Mouse (Mus musculus) limb, embryonic 11.5 days (tissue): Measurements from ENCODE around the gene Gnat1. TPM values are rescaled to one million over a fixed set of nuclear protein-coding genes. Genes with fewer than 3 reads are reported as not detected.
A peak's percentile ranks its signal among the peaks of the same experiment; 100 is the strongest.

Experiments used
- ATAC-seq: fragments of 200-750 bp; cut with Nextera tagmentation; 2 replicates; pipeline ENCODE4 v1.8.0; 2017; ENCODE audit warnings: low read depth; ENCODE audit not compliant: insufficient number of reproducible peaks, low FRiP score, low TSS enrichment
- DNase-seq: peaks from one replicate; pipeline ENCODE4 v3.0.0-alpha.2; 2015; ENCODE audit warnings: low spot score
- H3K27ac ChIP-seq: fragments of 300-500 bp; sonication (generic); replicated peaks from 2 replicates; pipeline ENCODE4 v1.5.1; 2014; ENCODE audit warnings: low read depth, mild to moderate bottlenecking, low read length
- H3K27me3 ChIP-seq: fragments of 300-500 bp; sonication (generic); 2 replicates; pipeline ENCODE4 v1.6.1; 2014; ENCODE audit warnings: mild to moderate bottlenecking, low read length, mixed read lengths; ENCODE audit not compliant: control insufficient read depth, insufficient read depth
- H3K36me3 ChIP-seq: fragments of 300-500 bp; sonication (generic); 2 replicates; pipeline ENCODE4 v1.6.1; 2014; ENCODE audit warnings: mild to moderate bottlenecking, low read length, moderate library complexity, mixed read lengths; ENCODE audit not compliant: control insufficient read depth, insufficient read depth
- H3K4me1 ChIP-seq: fragments of 300-500 bp; sonication (generic); 2 replicates; pipeline ENCODE4 v1.6.1; 2014; ENCODE audit warnings: low read length, mixed read lengths; ENCODE audit not compliant: control insufficient read depth, insufficient read depth
- H3K4me2 ChIP-seq: fragments of 300-500 bp; sonication (generic); 2 replicates; pipeline ENCODE4 v1.6.1; 2014; ENCODE audit warnings: low read depth, mild to moderate bottlenecking, moderate library complexity; ENCODE audit not compliant: severe bottlenecking
- H3K4me3 ChIP-seq: fragments of 300-500 bp; sonication (generic); 2 replicates; pipeline ENCODE4 v1.5.1; 2014; ENCODE audit warnings: low read depth, low read length
- H3K9ac ChIP-seq: fragments of 300-500 bp; sonication (generic); 2 replicates; pipeline ENCODE4 v1.6.1; 2014; ENCODE audit warnings: mild to moderate bottlenecking, low read length
- H3K9me3 ChIP-seq: fragments of 300-500 bp; sonication (generic); 2 replicates; pipeline ENCODE4 v1.6.1; 2016; ENCODE audit warnings: low read length; ENCODE audit not compliant: control insufficient read depth
- WGBS: fragments of 180-500 bp; shearing (Covaris S2); extraction: QIAGEN DNeasy Blood & Tissue Kit; methylation state at CpG from one replicate; pipeline ENCODE4 v1.1.7; 2014; 5-methylcytosine and 5-hydroxymethylcytosine counted together
- polyA plus RNA-seq: library from polyadenylated mRNA; unstranded; fragments of >200 nt; fragmentation: Nextera tagmentation; extraction: Ambion mirVana; gene quantifications from 2 replicates; pipeline ENCODE4 v1.2.1, GENCODE M21; 2014

Gene Gnat1
- polyA plus RNA-seq, 1 experiment from 2014 or later, result 1.7 TPM

- H3K27me3 ChIP-seq, result no peaks in the 10 kb centered on the region
- H3K36me3 ChIP-seq, result peaks cover 11% of the 10 kb centered on the region; the same call in 1 of the 2 replicates
- peak overlapping the region; percentile 34 for H3K9ac ChIP-seq
- peak overlapping the region; percentile 79 for H3K27ac ChIP-seq
- H3K9me3 ChIP-seq, result no peaks in the 10 kb centered on the region; the same call in 1 of the 2 replicates
- ATAC-seq (no peak), DNase-seq (no peak)
- H3K4me2 ChIP-seq, result peak overlapping the region; percentile 36; the same call in 1 of the 2 replicates
- H3K4me1 ChIP-seq, result peaks cover 62% of the 10 kb centered on the region
- H3K4me3 ChIP-seq, result no peak overlapping the region
- 43% methylated on average over 20 of the region's 20 CpGs for WGBS
Measured at GRCm38 (mm10) chr9:107627387-107628255, 51.9 kb downstream of the Gnat1 start.

GRCm38 (mm10) chr9:107626844-107627277, 52.7 kb downstream of the Gnat1 start:
- ATAC-seq, result peak; percentile 79
- H3K4me2 ChIP-seq, result peak overlapping the region; percentile 36; the same call in 1 of the 2 replicates
- 0 out of 2 replicates have a peak overlapping the region, but pooled peaks have one; percentile 8 for H3K4me3 ChIP-seq
- DNase-seq, result peak; percentile 98
- H3K36me3 ChIP-seq, result peaks cover 8% of the 10 kb centered on the region; the same call in 1 of the 2 replicates
- 0% methylated on average over 1 of the region's 2 CpGs for WGBS
- no peaks in the 10 kb centered on the region for H3K27me3 ChIP-seq
- peaks cover 54% of the 10 kb centered on the region for H3K4me1 ChIP-seq
- no peaks in the 10 kb centered on the region; the same call in 1 of the 2 replicates for H3K9me3 ChIP-seq
- peak overlapping the region; percentile 71 for H3K9ac ChIP-seq
- H3K27ac ChIP-seq, result peak overlapping the region; percentile 79

- Histone ChIP-seq H3K9ac (peak overlapping the region; percentile 71; the same call in 1 of the 2 replicates), H3K4me1 (peaks cover 49% of the 10 kb centered on the region), H3K4me2 (peak overlapping the region; percentile 36; the same call in 1 of the 2 replicates), H3K9me3 (no peaks in the 10 kb centered on the region; the same call in 1 of the 2 replicates), H3K27ac (peak overlapping the region; percentile 79), H3K27me3 (no peaks in the 10 kb centered on the region), H3K36me3 (peaks cover 6% of the 10 kb centered on the region; the same call in 1 of the 2 replicates), H3K4me3 (0 out of 2 replicates have a peak overlapping the region, but pooled peaks have one; percentile 8)
- WGBS, result 50% methylated on average over 15 of the region's 15 CpGs
- ATAC-seq (peak; percentile 11; the same call in 1 of the 2 replicates), DNase-seq (no peak)
Measured at GRCm38 (mm10) chr9:107626158-107626843, 53.2 kb downstream of the Gnat1 start.

- Histone ChIP-seq H3K9me3 (no peaks in the 10 kb centered on the region; the same call in 1 of the 2 replicates), H3K27me3 (no peaks in the 10 kb centered on the region), H3K4me3 (no peak overlapping the region), H3K4me2 (no peak overlapping the region), H3K36me3 (peaks cover 6% of the 10 kb centered on the region; the same call in 1 of the 2 replicates), H3K4me1 (peaks cover 41% of the 10 kb centered on the region), H3K27ac (no peak overlapping the region), H3K9ac (no peak overlapping the region)
- WGBS, result 88% methylated on average over 12 of the region's 12 CpGs
- ATAC-seq, result no peak
- no peak for DNase-seq
Measured at GRCm38 (mm10) chr9:107625351-107626128, 54.0 kb downstream of the Gnat1 start.

GRCm38 (mm10) chr9:107624951-107625350, 54.6 kb downstream of the Gnat1 start:
- WGBS, result 95% methylated on average over 3 of the region's 3 CpGs
- Histone ChIP-seq H3K36me3 (peaks cover 8% of the 10 kb centered on the region; the same call in 1 of the 2 replicates), H3K9ac (no peak overlapping the region), H3K4me3 (no peak overlapping the region), H3K27ac (0 out of 2 replicates have a peak overlapping the region, but pooled peaks have one; percentile 36), H3K9me3 (no peaks in the 10 kb centered on the region; the same call in 1 of the 2 replicates), H3K4me2 (no peak overlapping the region), H3K27me3 (no peaks in the 10 kb centered on the region), H3K4me1 (peaks cover 35% of the 10 kb centered on the region)
- DNase-seq (no peak), ATAC-seq (no peak)

- no peak for ATAC-seq
- Histone ChIP-seq H3K9ac (no peak overlapping the region), H3K4me2 (no peak overlapping the region), H3K27me3 (no peaks in the 10 kb centered on the region), H3K4me1 (peaks cover 31% of the 10 kb centered on the region), H3K9me3 (no peaks in the 10 kb centered on the region; the same call in 1 of the 2 replicates), H3K36me3 (peaks cover 12% of the 10 kb centered on the region; the same call in 1 of the 2 replicates), H3K4me3 (no peak overlapping the region), H3K27ac (0 out of 2 replicates have a peak overlapping the region, but pooled peaks have one; percentile 36)
- no peak for DNase-seq
- 83% methylated on average over 5 of the region's 5 CpGs for whole genome bisulfite sequencing
Measured at GRCm38 (mm10) chr9:107624539-107624938, 55.0 kb downstream of the Gnat1 start.
